Mouse (Mus musculus): ENCODE measurements around the gene Cxcl14.

DNA sequence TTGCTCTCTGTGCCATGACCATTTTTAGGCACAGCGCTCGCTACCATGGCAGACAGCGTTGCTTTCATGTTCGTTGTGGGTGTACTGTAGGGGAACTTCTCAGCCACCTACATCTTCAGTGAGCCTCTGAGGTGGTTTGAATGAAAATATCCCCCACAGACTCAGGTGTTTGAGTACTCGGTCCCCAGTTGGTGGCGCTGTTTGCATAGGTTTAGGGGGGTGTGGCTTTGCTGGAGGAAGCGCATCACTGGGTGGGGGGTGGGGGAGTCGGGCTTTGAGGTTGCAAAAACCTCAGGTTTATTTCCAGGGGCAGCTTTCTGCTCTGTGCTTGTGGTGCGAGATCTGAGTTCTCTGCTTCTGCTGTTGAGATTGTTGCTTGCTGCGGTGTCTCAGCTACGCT is 3.0 kb upstream of the Cxcl14 start:
- TF ChIP-seq POLR2A (IDR thresholded peaks at IDR 0.05; ENCODE audit: extremely low read depth, insufficient read depth, low read length): no peak
- no peak for TF ChIP-seq CTCF (IDR thresholded peaks at IDR 0.05; ENCODE audit: low read depth, low read length)

Data from liver, adult 2 months (tissue).